Mouse (Mus musculus) spleen, adult 2 months (tissue): Measurements from ENCODE around the gene Chn1. TPM values are rescaled to one million over a fixed set of nuclear protein-coding genes. Genes with fewer than 3 reads are reported as not detected.

Source experiments
- DNase-seq, 2 experiments: peaks; one replicate each; pipeline versions ENCODE4 v3.0.0 to v3.0.0-alpha.2; 2012 to 2021; ENCODE audit warnings: low spot score in 2 of 2, low read depth in 1 of 2
- H3K27ac ChIP-seq: fragments of 200-500 bp; 2 replicates; pipeline ENCODE4 v1.5.1; 2012; ENCODE audit warnings: low read length, inconsistent platforms; ENCODE audit not compliant: insufficient read depth
- H3K27me3 ChIP-seq: fragments of 200-500 bp; 2 replicates; pipeline ENCODE4 v1.6.1; 2012; ENCODE audit warnings: mild to moderate bottlenecking, moderate library complexity, low read length, inconsistent platforms; ENCODE audit not compliant: control insufficient read depth, insufficient read depth
- H3K36me3 ChIP-seq: fragments of 200-500 bp; 2 replicates; pipeline ENCODE4 v1.6.1; 2012; ENCODE audit warnings: mild to moderate bottlenecking, low read length, inconsistent platforms; ENCODE audit not compliant: control insufficient read depth, insufficient read depth
- H3K4me1 ChIP-seq: fragments of 200-500 bp; 2 replicates; pipeline ENCODE4 v1.6.1; 2011; ENCODE audit warnings: inconsistent platforms; ENCODE audit not compliant: control insufficient read depth, insufficient read depth, insufficient read length
- H3K4me3 ChIP-seq: fragments of 200-500 bp; 2 replicates; pipeline ENCODE4 v1.5.1; 2011; ENCODE audit warnings: mild to moderate bottlenecking, inconsistent platforms; ENCODE audit not compliant: insufficient read depth, insufficient read length; ENCODE audit errors: extremely low read depth
- CTCF ChIP-seq: fragments of 200-500 bp; IDR thresholded peaks from 2 replicates; pipeline ENCODE4 v1.5.1; 2011; ENCODE audit warnings: mild to moderate bottlenecking, inconsistent platforms; ENCODE audit not compliant: insufficient read depth, insufficient read length, insufficient replicate concordance; ENCODE audit errors: extremely low read depth
- POLR2A ChIP-seq: fragments of 200-500 bp; IDR thresholded peaks from 2 replicates; pipeline ENCODE4 v1.6.1; 2011; ENCODE audit warnings: low read depth, low read length, inconsistent platforms
- WGBS: fragments of 180-500 bp; shearing (Covaris S2); methylation state at CpG from one replicate; pipeline ENCODE4 v1.1.7; 2018; 5-methylcytosine and 5-hydroxymethylcytosine counted together
- polyA plus RNA-seq: library from polyadenylated mRNA; depleted of rRNA; stranded (reverse); fragments of >200 nt; gene quantifications from 2 replicates; pipeline ENCODE4 v1.2.3, GENCODE M21; 2012

Gene Chn1
- polyA plus RNA-seq, 1 experiment: 0.91 TPM

- Histone ChIP-seq H3K27ac (no peak overlapping the region), H3K4me3 (no peak overlapping the region), H3K27me3 (no peaks in the 10 kb centered on the region), H3K36me3 (no peaks in the 10 kb centered on the region), H3K4me1 (no peaks in the 10 kb centered on the region)
- WGBS: 89% methylated on average over 7 of the region's 7 CpGs
- no peak for TF ChIP-seq POLR2A
- no peak for TF ChIP-seq CTCF
- DNase-seq: no peak
Measured at GRCm38 (mm10) chr2:73612941-73613340, 162.2 kb downstream of the Chn1 start.

- no peak for DNase-seq
- no peak for TF ChIP-seq CTCF
- TF ChIP-seq POLR2A: no peak
- H3K4me1 ChIP-seq: no peaks in the 10 kb centered on the region
- no peak overlapping the region for H3K27ac ChIP-seq
- no peaks in the 10 kb centered on the region for H3K27me3 ChIP-seq
- no peaks in the 10 kb centered on the region for H3K36me3 ChIP-seq
- H3K4me3 ChIP-seq: no peak overlapping the region
- 85% methylated on average over 6 of the region's 6 CpGs for WGBS
Measured at GRCm38 (mm10) chr2:73612367-73612914, 162.7 kb downstream of the Chn1 start.

- 80% methylated on average over 6 of the region's 6 CpGs for WGBS
Measured at GRCm38 (mm10) chr2:73611798-73612197, 163.3 kb downstream of the Chn1 start.

GRCm38 (mm10) chr2:73609724-73610210 is 165.4 kb downstream of the Chn1 start:
- 70% methylated on average over 3 of the region's 3 CpGs for WGBS
- DNase-seq: no peak
- TF ChIP-seq CTCF: no peak
- TF ChIP-seq POLR2A: no peak
- no peaks in the 10 kb centered on the region for H3K36me3 ChIP-seq
- H3K4me3 ChIP-seq: no peak overlapping the region
- H3K27ac ChIP-seq: no peak overlapping the region
- H3K27me3 ChIP-seq: no peaks in the 10 kb centered on the region
- H3K4me1 ChIP-seq: no peaks in the 10 kb centered on the region

More at GRCm38 (mm10) chr2:73611798-73612197, 163.3 kb downstream of the Chn1 start:
- TF ChIP-seq POLR2A: no peak
- no peak for TF ChIP-seq CTCF
- Histone ChIP-seq H3K27me3 (no peaks in the 10 kb centered on the region), H3K4me1 (no peaks in the 10 kb centered on the region), H3K36me3 (no peaks in the 10 kb centered on the region), H3K4me3 (no peak overlapping the region), H3K27ac (no peak overlapping the region)
- DNase-seq: no peak

- DNase-seq: no peak
- TF ChIP-seq POLR2A: no peak
- 78% methylated on average over 5 of the region's 5 CpGs for WGBS
- no peaks in the 10 kb centered on the region for H3K36me3 ChIP-seq
- H3K4me1 ChIP-seq: no peaks in the 10 kb centered on the region
- no peaks in the 10 kb centered on the region for H3K27me3 ChIP-seq
- no peak overlapping the region for H3K27ac ChIP-seq
- no peak overlapping the region for H3K4me3 ChIP-seq
Measured at GRCm38 (mm10) chr2:73609067-73609723, 166.0 kb downstream of the Chn1 start.

GRCm38 (mm10) chr2:73608391-73608790 is 166.8 kb downstream of the Chn1 start:
- Histone ChIP-seq H3K4me1 (no peaks in the 10 kb centered on the region), H3K36me3 (no peaks in the 10 kb centered on the region), H3K27ac (no peak overlapping the region), H3K4me3 (no peak overlapping the region), H3K27me3 (no peaks in the 10 kb centered on the region)
- TF ChIP-seq CTCF (no peak), POLR2A (no peak)
- WGBS: 63% methylated on average over 6 of the region's 6 CpGs
- DNase-seq: no peak

- no peak overlapping the region for H3K4me3 ChIP-seq
- no peaks in the 10 kb centered on the region for H3K4me1 ChIP-seq
- no peaks in the 10 kb centered on the region for H3K36me3 ChIP-seq
- DNase-seq: no peak
- TF ChIP-seq CTCF (no peak), POLR2A (no peak)
- no peaks in the 10 kb centered on the region for H3K27me3 ChIP-seq
- 56% methylated on average over 4 of the region's 4 CpGs for WGBS
- no peak overlapping the region for H3K27ac ChIP-seq
Measured at GRCm38 (mm10) chr2:73607609-73608008, 167.5 kb downstream of the Chn1 start.
